8 mouse cellular contexts compared by ENCODE assay signal in the genomic region with DNA sequence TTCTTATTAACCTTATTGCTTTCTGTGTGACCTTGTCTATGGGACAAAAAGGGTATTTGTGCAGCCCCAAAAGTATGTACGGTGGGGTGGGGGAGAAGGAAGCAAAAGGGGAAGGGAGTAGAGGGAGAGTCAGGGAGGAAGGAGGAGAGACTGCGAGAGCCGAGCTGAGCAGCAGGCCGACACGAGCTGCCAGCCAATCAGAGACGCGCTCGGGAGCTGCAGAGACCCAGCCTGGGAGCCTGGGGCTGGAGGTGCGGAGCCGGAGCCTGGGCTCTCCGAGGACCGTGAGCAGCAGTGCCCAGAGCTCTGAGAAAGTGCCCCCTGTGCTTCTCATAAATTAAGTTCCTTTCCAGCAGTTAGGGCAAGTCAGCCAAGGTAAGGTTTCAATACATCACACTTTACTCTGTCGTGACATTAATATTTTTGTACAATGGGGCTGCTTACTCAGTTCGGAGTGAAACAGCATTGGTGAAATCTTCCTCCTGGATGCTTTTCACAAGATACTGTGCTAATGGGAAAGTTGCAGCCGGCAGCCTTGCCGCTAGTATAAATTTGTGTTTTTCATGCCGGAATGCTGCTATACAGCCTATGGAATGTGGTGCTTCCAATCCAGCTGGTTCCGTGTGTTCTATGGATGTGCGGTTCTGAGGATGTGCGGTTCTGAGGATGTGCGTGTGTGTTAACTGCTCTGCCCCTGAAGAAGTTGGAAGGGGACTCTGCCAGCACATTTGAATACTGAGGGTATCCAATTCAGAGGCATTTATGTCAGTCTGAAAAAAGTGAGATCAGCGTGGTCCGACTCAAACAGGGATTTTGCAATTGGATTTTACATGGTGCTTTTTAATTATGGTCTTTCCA.
DNase-seq lines count a peak whose midpoint lies in the region; ATAC-seq lines count a peak whose summit lies in the region.

No protein-coding gene starts in this region.

- H3K36me3 ChIP-seq in forebrain, embryonic 13.5 days (ENCODE audit: poor library complexity, severe bottlenecking), result no peaks in the 10 kb centered on the region

- peak overlapping the region; percentile 81 for H3K4me2 ChIP-seq in forebrain, embryonic 13.5 days

- peak overlapping the region; percentile 51 for H3K4me3 ChIP-seq in forebrain, embryonic 13.5 days

- H3K9ac ChIP-seq in forebrain, embryonic 13.5 days, result peak overlapping the region; percentile 68

- H3K4me1 ChIP-seq in forebrain, embryonic 13.5 days, result peaks cover 12% of the 10 kb centered on the region

- H3K27ac ChIP-seq in forebrain, embryonic 13.5 days, result no peak overlapping the region

- peak; percentile 100 for ATAC-seq in forebrain, embryonic 13.5 days
- ATAC-seq in erythroid progenitor cell, adult 5-6 weeks (replicated peaks; ENCODE audit: low FRiP score, poor library complexity, severe bottlenecking), result no peak

- peak; percentile 71 for DNase-seq in 3T3-L1 (ENCODE audit: low read depth, low spot score)
- DNase-seq in brain, embryonic 18.5 days (ENCODE audit: low read depth, low spot score), result peak; percentile 67
- peak; percentile 55 for DNase-seq in heart, postnatal 4 days
- DNase-seq in left cerebral cortex, adult 18-20 months (ENCODE audit: low spot score in 2 of 2), result peak; percentile 77 to 89
- peak; percentile 40 for DNase-seq in lung, postnatal 14 days
- peak; percentile 82 for DNase-seq in right cerebral cortex, postnatal 14 days

- H3K27me3 ChIP-seq in forebrain, embryonic 13.5 days, result no peaks in the 10 kb centered on the region

- no peaks in the 10 kb centered on the region for H3K9me3 ChIP-seq in forebrain, embryonic 13.5 days (replicated peaks)

- WGBS in forebrain, embryonic 13.5 days, result 4% methylated on average over 23 of the region's 23 CpGs
